ENCODE assay signal across 20 mouse cellular contexts in genomic region chr11:78600926-78601590, GRCm38 (mm10). TPM values are rescaled to one million over a fixed set of nuclear protein-coding genes. Genes with fewer than 3 reads are reported as not detected.
A peak's percentile ranks its signal among the peaks of the same experiment; 100 is the strongest.
DNase-seq lines count a peak whose midpoint lies in the region; TF ChIP-seq lines count a peak whose summit lies in the region.
"Had no signal": no experiment of that assay in that cellular context is flagged by ENCODE, and none has a peak within 500 bp of the region (broad histone marks: within the 10 kb centered on the region; RNA-seq: fewer than 3 reads in every experiment).

No protein-coding gene starts in this region.

- DNase-seq in heart, adult 11 months, result peak; percentile 29
- no peak for DNase-seq in heart, postnatal 36 days
- DNase-seq in left cerebral cortex, adult 2 months (ENCODE audit: extremely low spot score in 1 of 2, low spot score in 2 of 2), result no peak
- DNase-seq in left cerebral cortex, postnatal 14 days (ENCODE audit: low spot score in 2 of 2), result no peak
- peak; percentile 30 for DNase-seq in T-cell, adult 2 months (ENCODE audit: low spot score)
- DNase-seq in natural killer cell, adult 2 months (ENCODE audit: low spot score in 2 of 2), result peak; percentile 21 to 49
- DNase-seq in embryo, embryonic 10 days (ENCODE audit: low spot score), result no peak
- no peak for DNase-seq in ovary, postnatal 36 days (ENCODE audit: low spot score)
- DNase-seq: adrenal gland, postnatal 14 days; B cell, adult 2 months; cerebellum, adult 11 months; cerebellum, postnatal 25 days; gastrocnemius, postnatal 36 days; retina, postnatal 1 day had no signal

- no peak for TF ChIP-seq CTCF in left cerebral cortex, adult 2 months (IDR thresholded peaks at IDR 0.05)

- peak overlapping the region; percentile 61 for H3K27ac ChIP-seq in left cerebral cortex, adult 2 months
- H3K27ac ChIP-seq: hindbrain, embryonic 12.5 days; intestine, embryonic 15.5 days; liver, embryonic 14.5 days; midbrain, embryonic 15.5 days; neural tube, embryonic 15.5 days had no signal

- intact Hi-C loops in heart, postnatal 36 days (cut with DNase I), result no loop called here
- intact Hi-C loops in left cerebral cortex, adult 2 months (cut with DNase I), result no loop called here
- intact Hi-C loops in left cerebral cortex, postnatal 14 days (cut with DNase I), result no loop called here

- no peak overlapping the region for H3K4me3 ChIP-seq in left cerebral cortex, adult 2 months
- H3K4me3 ChIP-seq: hindbrain, embryonic 12.5 days; intestine, embryonic 15.5 days; midbrain, embryonic 15.5 days; myocyte; neural tube, embryonic 15.5 days had no signal

RNA-seq across cellular contexts. Expression of gene Tmem97, which starts 50.5 kb away (rescaled TPM):
- total RNA-seq in heart, postnatal 36 days (2021), result 1 to 10 TPM; 4.8 to 5.1 TPM
- total RNA-seq in left cerebral cortex, adult 2 months (2021), result 10 to 100 TPM; 17.2 to 19.3 TPM
- total RNA-seq in left cerebral cortex, postnatal 14 days (2021), result 10 to 100 TPM; 22.2 to 24.0 TPM

Comparison
In these comparisons a context has a peak if more than half of its experiments do, and no peak if none do; other contexts are left out.
1. DNase-seq: peak in heart, adult 11 months (single experiment), T-cell, adult 2 months (single experiment) and natural killer cell, adult 2 months (2 of 2); none in heart, postnatal 36 days (0 of 2), left cerebral cortex, adult 2 months (0 of 2), left cerebral cortex, postnatal 14 days (0 of 2), embryo, embryonic 10 days (single experiment) and ovary, postnatal 36 days (single experiment).